Mouse (Mus musculus) right cerebral cortex, postnatal 36 days (tissue): ENCODE measurements around the gene Cdc42bpb.

Source experiments
- DNase-seq, 2 experiments: peaks; one replicate each; pipeline ENCODE4 v3.0.0; 2022; ENCODE audit warnings: low spot score in 2 of 2, mixed read lengths in 1 of 2

The Cdc42bpb gene

GRCm38 (mm10) chr12:111284532-111284931, 93.0 kb downstream of the Cdc42bpb start:
- DNase-seq, result no peak

GRCm38 (mm10) chr12:111283573-111283972, 93.9 kb downstream of the Cdc42bpb start:
- no peak for DNase-seq

GRCm38 (mm10) chr12:111276371-111276770, 101.1 kb downstream of the Cdc42bpb start:
- DNase-seq, result no peak

GRCm38 (mm10) chr12:111275150-111275841, 102.2 kb downstream of the Cdc42bpb start:
- DNase-seq, result no peak

GRCm38 (mm10) chr12:111274447-111275149, 102.9 kb downstream of the Cdc42bpb start:
- DNase-seq, result no peak

- DNase-seq, result no peak
Observed at GRCm38 (mm10) chr12:111274006-111274405, 103.5 kb downstream of the Cdc42bpb start.

- peak; percentile 75 to 78 for DNase-seq
Observed at GRCm38 (mm10) chr12:111272420-111272819, 105.1 kb downstream of the Cdc42bpb start.

GRCm38 (mm10) chr12:111271966-111272365, 105.6 kb downstream of the Cdc42bpb start:
- no peak for DNase-seq

- no peak for DNase-seq
Observed at GRCm38 (mm10) chr12:111271406-111271805, 106.1 kb downstream of the Cdc42bpb start.

GRCm38 (mm10) chr12:111270629-111271277, 106.8 kb downstream of the Cdc42bpb start, which contains the start of gene Amn:
Gene Amn, plus strand, starts transcription at chr12:111271095.
- no peak for DNase-seq

- DNase-seq, result no peak
Observed at GRCm38 (mm10) chr12:111267673-111268325, 109.7 kb downstream of the Cdc42bpb start.

GRCm38 (mm10) chr12:111266592-111266991, 110.9 kb downstream of the Cdc42bpb start:
- no peak for DNase-seq

GRCm38 (mm10) chr12:111265212-111265611, 112.3 kb downstream of the Cdc42bpb start:
- DNase-seq, result no peak

GRCm38 (mm10) chr12:111263650-111264049, 113.9 kb downstream of the Cdc42bpb start:
- no peak for DNase-seq

- DNase-seq, result no peak
Observed at GRCm38 (mm10) chr12:111251227-111251626, 126.3 kb downstream of the Cdc42bpb start.

- peak in 1 of 2 experiments; percentile 48 for DNase-seq
Observed at GRCm38 (mm10) chr12:111250116-111250515, 127.4 kb downstream of the Cdc42bpb start.

GRCm38 (mm10) chr12:111249095-111249494, 128.4 kb downstream of the Cdc42bpb start:
- no peak for DNase-seq

- no peak for DNase-seq
Observed at GRCm38 (mm10) chr12:111246808-111247464, 130.6 kb downstream of the Cdc42bpb start.

- no peak for DNase-seq
Observed at GRCm38 (mm10) chr12:111245070-111245469, 132.4 kb downstream of the Cdc42bpb start.

- no peak for DNase-seq
Observed at GRCm38 (mm10) chr12:111243733-111244132, 133.8 kb downstream of the Cdc42bpb start.
